Mouse (Mus musculus) brain, embryonic 14.5 days (tissue): Measurements from ENCODE around the gene Ghsr. TPM values are rescaled to one million over a fixed set of nuclear protein-coding genes. Genes with fewer than 3 reads are reported as not detected.

Source experiments
- DNase-seq: peaks from one replicate; pipeline ENCODE4 v3.0.0-alpha.2; 2011; ENCODE audit warnings: low read depth
- CTCF ChIP-seq: fragments of 200-500 bp; IDR thresholded peaks from 2 replicates; pipeline ENCODE4 v1.5.1; 2012; ENCODE audit warnings: inconsistent platforms, mild to moderate bottlenecking, moderate library complexity, borderline replicate concordance; ENCODE audit not compliant: insufficient read depth, insufficient read length; ENCODE audit errors: extremely low read depth
- POLR2A ChIP-seq: fragments of 200-500 bp; IDR thresholded peaks from 2 replicates; pipeline ENCODE4 v1.6.1; 2012; ENCODE audit warnings: mild to moderate bottlenecking, inconsistent platforms, borderline replicate concordance; ENCODE audit not compliant: poor library complexity, insufficient read depth, insufficient read length, severe bottlenecking; ENCODE audit errors: extremely low read depth
- polyA plus RNA-seq: library from polyadenylated mRNA; depleted of rRNA; stranded (reverse); fragments of >200 nt; gene quantifications from 2 replicates; pipeline ENCODE4 v1.2.3, GENCODE M21; 2012; rRNA removed

Gene Ghsr
- polyA plus RNA-seq, 1 experiment, result 0.30 TPM

GRCm38 (mm10) chr3:27416786-27417185 is 45.6 kb downstream of the Ghsr start:
- TF ChIP-seq CTCF (no peak), POLR2A (no peak)
- DNase-seq, result no peak

- TF ChIP-seq POLR2A, result no peak
- no peak for TF ChIP-seq CTCF
- no peak for DNase-seq
Measured at GRCm38 (mm10) chr3:27418602-27419001, 47.5 kb downstream of the Ghsr start.

- DNase-seq, result no peak
- TF ChIP-seq POLR2A (no peak), CTCF (no peak)
Measured at GRCm38 (mm10) chr3:27421980-27422379, 50.8 kb downstream of the Ghsr start.

GRCm38 (mm10) chr3:27422521-27422920 is 51.4 kb downstream of the Ghsr start:
- no peak for DNase-seq
- TF ChIP-seq POLR2A, result no peak
- TF ChIP-seq CTCF, result no peak

- no peak for DNase-seq
- TF ChIP-seq CTCF, result no peak
- TF ChIP-seq POLR2A, result no peak
Measured at GRCm38 (mm10) chr3:27424049-27424667, 53.0 kb downstream of the Ghsr start.

GRCm38 (mm10) chr3:27427406-27427805 is 56.3 kb downstream of the Ghsr start:
- no peak for DNase-seq
- TF ChIP-seq CTCF (no peak), POLR2A (no peak)

Other genes starting within 250 kb of the Ghsr start
- 11.6 and 17.9 TPM in 2 replicates for gene Ect2, start 217.5 kb upstream of the Ghsr start, polyA plus RNA-seq
- gene Nceh1, start 188.4 kb upstream of the Ghsr start, polyA plus RNA-seq, result 3.0 and 5.4 TPM in 2 replicates
- 0.09 and 0.12 TPM in 2 replicates for gene Tnfsf10, start 54.3 kb upstream of the Ghsr start, polyA plus RNA-seq